Mouse (Mus musculus) brain, adult 2 months (tissue): ENCODE results near the gene Ikzf2.

Experiments used
- DNase-seq: peaks from one replicate; pipeline ENCODE4 v3.0.0; 2011; ENCODE audit warnings: low read depth, low spot score

The Ikzf2 gene

GRCm38 (mm10) chr1:69513595-69514250, 173.3 kb downstream of the Ikzf2 start:
- DNase-seq = no peak

- DNase-seq = no peak
Measured at GRCm38 (mm10) chr1:69508275-69508674, 178.8 kb downstream of the Ikzf2 start.

GRCm38 (mm10) chr1:69507513-69507912, 179.5 kb downstream of the Ikzf2 start:
- no peak for DNase-seq

- DNase-seq = no peak
Measured at GRCm38 (mm10) chr1:69506615-69507159, 180.4 kb downstream of the Ikzf2 start.

- DNase-seq = no peak
Measured at GRCm38 (mm10) chr1:69506011-69506410, 181.0 kb downstream of the Ikzf2 start.

- no peak for DNase-seq
Measured at GRCm38 (mm10) chr1:69500388-69500787, 186.7 kb downstream of the Ikzf2 start.

GRCm38 (mm10) chr1:69499652-69500051, 187.4 kb downstream of the Ikzf2 start:
- DNase-seq = no peak

GRCm38 (mm10) chr1:69498862-69499306, 188.2 kb downstream of the Ikzf2 start:
- peak; percentile 51 for DNase-seq

GRCm38 (mm10) chr1:69496055-69496454, 191.0 kb downstream of the Ikzf2 start:
- no peak for DNase-seq

GRCm38 (mm10) chr1:69493309-69494047, 193.6 kb downstream of the Ikzf2 start:
- peak; percentile 36 for DNase-seq

GRCm38 (mm10) chr1:69492013-69492412, 195.0 kb downstream of the Ikzf2 start:
- no peak for DNase-seq

GRCm38 (mm10) chr1:69489026-69489425, 198.0 kb downstream of the Ikzf2 start:
- no peak for DNase-seq

GRCm38 (mm10) chr1:69488625-69489024, 198.4 kb downstream of the Ikzf2 start:
- no peak for DNase-seq
